Mouse (Mus musculus) ES-E14 (cell line): ENCODE measurements around the gene Rbm47. TPM values are rescaled to one million over a fixed set of nuclear protein-coding genes. Genes with fewer than 3 reads are reported as not detected.

Experiments used
- DNase-seq: peaks from one replicate; pipeline ENCODE4 v3.0.0-alpha.2; 2013; ENCODE audit warnings: low read depth, low spot score
- H3K27ac ChIP-seq: 2 replicates; pipeline ENCODE4 v1.5.1; 2012; ENCODE audit warnings: low read depth, mild to moderate bottlenecking, low read length, moderate library complexity, mixed read lengths; ENCODE audit not compliant: poor library complexity, insufficient read depth, severe bottlenecking
- H3K36me3 ChIP-seq: 2 replicates; pipeline ENCODE4 v1.6.1; 2012; ENCODE audit warnings: mild to moderate bottlenecking, low read length, moderate library complexity, mixed read lengths; ENCODE audit not compliant: control insufficient read depth, poor library complexity, insufficient read depth, severe bottlenecking
- H3K4me1 ChIP-seq, 2 experiments: fragments of 150-350 bp in 1 of 2; sonication (generic) in 1 of 2; 2 replicates each; pipeline ENCODE4 v1.6.1; 2012; ENCODE audit warnings: low read length in 2 of 2, mild to moderate bottlenecking in 1 of 2, mixed read lengths in 1 of 2; ENCODE audit not compliant: control insufficient read depth in 2 of 2, insufficient read depth in 2 of 2, poor library complexity in 1 of 2
- H3K4me3 ChIP-seq, 2 experiments: fragments of 150-350 bp in 1 of 2; sonication (generic) in 1 of 2; 2 replicates each; pipeline ENCODE4 v1.5.1; 2012; ENCODE audit warnings: low read length in 2 of 2, low read depth in 1 of 2, mild to moderate bottlenecking in 1 of 2, mixed read lengths in 1 of 2; ENCODE audit not compliant: insufficient read depth in 1 of 2, poor library complexity in 1 of 2, severe bottlenecking in 1 of 2
- H3K9ac ChIP-seq: 2 replicates; pipeline ENCODE4 v1.6.1; 2012; ENCODE audit warnings: low read depth, mild to moderate bottlenecking, low read length, mixed read lengths; ENCODE audit not compliant: poor library complexity, insufficient read depth, severe bottlenecking
- H3K9me3 ChIP-seq: fragments of 150-350 bp; sonication (generic); 2 replicates; pipeline ENCODE4 v1.6.1; 2012; ENCODE audit warnings: low read depth, mild to moderate bottlenecking, low read length; ENCODE audit not compliant: control insufficient read depth, insufficient read depth
- CHD2 ChIP-seq: IDR thresholded peaks from 2 replicates; pipeline ENCODE4 v1.6.1; 2014; ENCODE audit warnings: mild to moderate bottlenecking, low read depth, low read length, inconsistent platforms
- HCFC1 ChIP-seq: IDR thresholded peaks from 2 replicates; pipeline ENCODE4 v1.6.1; 2012; ENCODE audit warnings: low read length, inconsistent platforms, borderline replicate concordance; ENCODE audit not compliant: insufficient read depth
- MAFK ChIP-seq: IDR thresholded peaks from 2 replicates; pipeline ENCODE4 v1.6.1; 2014; ENCODE audit warnings: mild to moderate bottlenecking, low read depth, low read length, inconsistent platforms; ENCODE audit not compliant: insufficient read depth
- ZC3H11A ChIP-seq: IDR thresholded peaks from 2 replicates; pipeline ENCODE4 v1.6.1; 2012; ENCODE audit warnings: low read depth, mild to moderate bottlenecking, inconsistent platforms, low read length, borderline replicate concordance
- ZNF384 ChIP-seq: IDR thresholded peaks from 2 replicates; pipeline ENCODE4 v1.6.1; 2012; ENCODE audit warnings: low read depth, low read length, inconsistent platforms
- in situ Hi-C, 2 experiments: fragments of 600-800 bp; cut with MboI; formaldehyde crosslinking; loops; one replicate each; pipeline ENCODE4 v1.15.1; 2025; ENCODE audit warnings: low sequenced_read_pairs in 2 of 2, inconsistent platforms in 1 of 2; ENCODE audit not compliant: unreplicated experiment in 2 of 2
- total RNA-seq: library from RNA; depleted of rRNA; stranded (reverse); fragments of 300-350 nt; gene quantifications from 2 replicates; pipeline ENCODE4 v1.2.3, GENCODE M21; 2012

Gene Rbm47
- total RNA-seq, 1 experiment = 13.4 TPM

DNA sequence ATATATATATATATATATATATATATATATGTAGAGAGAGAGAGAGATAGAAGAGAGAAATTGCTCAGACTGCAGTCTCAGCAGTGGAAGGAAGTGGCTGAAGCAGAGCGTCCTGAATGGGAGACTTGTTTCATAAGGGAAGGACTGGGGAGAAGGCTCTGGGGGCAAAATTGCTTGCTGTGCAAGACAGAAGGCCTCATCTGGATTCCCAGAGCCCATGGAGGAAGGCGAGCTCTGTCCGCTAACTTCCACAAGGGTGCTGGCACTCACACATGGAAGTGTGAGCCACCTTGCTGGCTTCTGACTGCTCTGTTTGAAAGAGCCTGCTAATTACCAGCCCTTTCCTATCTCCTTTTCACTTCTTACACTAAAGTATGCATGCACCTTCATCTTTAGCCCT lies 70.1 kb downstream of the Rbm47 start:
- Histone ChIP-seq H3K36me3 (no peaks in the 10 kb centered on the region), H3K9me3 (no peaks in the 10 kb centered on the region), H3K4me1 (no peaks in the 10 kb centered on the region), H3K27ac (no peak overlapping the region), H3K9ac (no peak overlapping the region), H3K4me3 (no peak overlapping the region)
- in situ Hi-C loops = no loop called here
- DNase-seq = no peak
- TF ChIP-seq ZNF384 = no peak
- TF ChIP-seq MAFK = no peak
- no peak for TF ChIP-seq ZC3H11A
- no peak for TF ChIP-seq HCFC1
- TF ChIP-seq CHD2 = no peak

DNA sequence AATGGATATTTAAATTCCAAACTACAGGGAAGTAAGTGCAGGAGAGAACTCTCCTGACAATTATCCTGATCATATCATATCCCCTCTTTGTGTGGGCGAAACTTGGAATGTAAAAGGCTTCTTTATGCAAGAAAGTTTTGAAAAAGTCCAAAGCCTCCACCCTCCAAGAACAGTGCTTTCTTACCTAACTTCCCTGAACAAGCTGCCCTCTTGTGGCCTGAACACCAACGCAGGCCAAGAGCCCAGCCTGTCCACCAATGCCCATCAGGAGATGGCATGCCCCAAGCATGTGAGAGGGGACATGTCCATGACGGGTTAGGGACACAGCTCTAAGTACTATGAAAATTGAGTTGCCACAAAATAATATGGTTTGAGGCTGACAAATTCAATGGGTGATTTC lies 71.3 kb downstream of the Rbm47 start:
- no peak overlapping the region for H3K27ac ChIP-seq
- DNase-seq = no peak
- H3K9me3 ChIP-seq = no peaks in the 10 kb centered on the region
- H3K9ac ChIP-seq = no peak overlapping the region
- H3K4me1 ChIP-seq = no peaks in the 10 kb centered on the region
- no peak for TF ChIP-seq MAFK
- TF ChIP-seq ZC3H11A = no peak
- no peak for TF ChIP-seq HCFC1
- TF ChIP-seq ZNF384 = no peak
- in situ Hi-C loops = no loop called here
- H3K4me3 ChIP-seq = no peak overlapping the region
- no peaks in the 10 kb centered on the region for H3K36me3 ChIP-seq

DNA sequence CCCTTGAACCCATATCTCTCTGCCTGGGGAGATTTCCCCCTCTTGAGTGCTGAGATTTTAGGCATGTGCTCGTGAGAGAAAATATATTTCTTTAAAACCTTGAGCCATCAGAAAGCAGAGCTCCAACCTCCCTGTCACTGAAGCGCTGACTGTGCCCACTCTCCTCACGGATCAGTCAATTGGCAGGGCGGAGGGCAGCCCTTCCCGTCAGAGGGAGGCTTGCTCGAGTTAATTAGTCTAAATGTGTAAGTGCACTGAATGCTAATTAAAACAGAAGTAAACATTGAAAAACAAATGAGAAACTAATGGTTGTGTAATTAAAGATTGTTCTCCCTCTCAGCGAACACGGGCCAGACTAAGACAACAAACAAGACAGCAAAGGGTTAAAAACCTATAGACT lies 72.6 kb downstream of the Rbm47 start:
- H3K27ac ChIP-seq = no peak overlapping the region
- H3K4me3 ChIP-seq = no peak overlapping the region
- H3K36me3 ChIP-seq = no peaks in the 10 kb centered on the region
- no peak for DNase-seq
- no peak for TF ChIP-seq CHD2
- H3K9ac ChIP-seq = no peak overlapping the region
- H3K9me3 ChIP-seq = no peaks in the 10 kb centered on the region
- no peaks in the 10 kb centered on the region for H3K4me1 ChIP-seq
- in situ Hi-C loops = no loop called here

DNA sequence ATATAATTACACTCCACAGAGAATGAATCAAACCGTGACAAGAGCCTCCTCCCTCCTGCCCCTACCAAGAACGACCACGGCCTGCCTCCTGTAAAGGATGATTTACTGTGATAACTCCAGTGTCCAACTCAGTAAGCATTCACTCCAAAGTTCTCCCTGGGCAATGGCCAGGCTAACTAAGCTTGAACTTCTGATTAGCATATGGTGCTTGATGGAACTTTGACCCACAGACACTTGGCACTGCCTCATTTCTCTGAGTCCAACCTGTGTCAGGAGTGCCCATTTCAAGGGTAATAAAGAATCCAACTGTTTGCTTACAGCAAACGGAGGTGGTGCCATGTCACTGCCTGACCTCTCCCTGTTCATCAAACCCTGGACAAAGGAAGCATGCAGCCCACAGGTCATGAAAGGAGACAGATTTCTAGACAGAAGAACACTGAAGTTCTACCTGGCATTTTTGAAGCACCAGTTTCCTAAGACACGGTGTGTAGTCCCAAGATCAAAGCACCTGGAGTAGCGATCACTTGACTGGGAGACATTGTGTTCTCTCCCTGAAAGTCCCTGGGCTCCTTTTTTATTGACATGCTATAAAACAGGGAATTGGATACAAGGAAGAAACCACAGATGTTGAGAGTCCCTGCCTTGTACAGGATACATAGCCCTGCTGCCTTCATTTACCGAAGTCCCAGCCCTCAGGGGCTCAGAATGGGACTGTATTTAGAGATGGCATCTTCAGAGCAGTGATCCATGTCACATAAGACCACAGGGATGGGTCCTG lies 74.6 kb downstream of the Rbm47 start:
- no peak overlapping the region for H3K9ac ChIP-seq
- in situ Hi-C loops = no loop called here
- no peak overlapping the region for H3K27ac ChIP-seq
- no peak for DNase-seq
- no peaks in the 10 kb centered on the region for H3K9me3 ChIP-seq
- peaks cover 1 to 2% of the 10 kb centered on the region in 2 experiments; a peak in 2 of 4 replicates for H3K4me1 ChIP-seq
- H3K4me3 ChIP-seq = no peak overlapping the region
- no peak for TF ChIP-seq CHD2
- TF ChIP-seq ZNF384 = no peak
- TF ChIP-seq MAFK = no peak
- no peak for TF ChIP-seq ZC3H11A
- TF ChIP-seq HCFC1 = no peak
- no peaks in the 10 kb centered on the region for H3K36me3 ChIP-seq

DNA sequence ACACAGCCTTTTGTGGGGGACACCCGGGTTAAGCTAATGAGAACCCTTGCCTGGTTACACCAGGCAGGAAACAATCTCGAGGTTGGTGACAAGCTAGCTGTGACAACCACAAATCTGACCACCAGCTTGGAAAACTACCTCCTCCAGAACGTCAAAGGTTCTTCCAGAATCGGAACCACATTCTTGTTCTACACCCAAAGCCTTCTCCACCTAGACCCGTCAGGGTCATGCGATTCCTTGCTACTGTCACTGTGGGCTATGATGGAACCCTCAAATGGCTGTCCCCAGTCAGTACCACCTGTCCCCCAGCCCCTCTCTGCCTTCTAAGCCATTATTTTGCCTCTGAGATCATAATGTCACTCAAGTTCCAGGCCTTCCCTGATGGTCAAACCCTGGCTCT lies 76.8 kb downstream of the Rbm47 start:
- TF ChIP-seq HCFC1 (no peak), CHD2 (no peak), MAFK (no peak), ZC3H11A (no peak), ZNF384 (no peak)
- H3K9ac ChIP-seq = no peak overlapping the region
- in situ Hi-C loops = no loop called here
- no peak for DNase-seq
- no peaks in the 10 kb centered on the region for H3K36me3 ChIP-seq
- H3K9me3 ChIP-seq = no peaks in the 10 kb centered on the region
- no peak overlapping the region for H3K27ac ChIP-seq
- H3K4me3 ChIP-seq = no peak overlapping the region
- H3K4me1 ChIP-seq = peaks cover 4% of the 10 kb centered on the region in 2 experiments; a peak in 2 of 4 replicates
